Mouse (Mus musculus): ENCODE data around the gene B4gat1. TPM values are rescaled to one million over a fixed set of nuclear protein-coding genes. Genes with fewer than 3 reads are reported as not detected.

The B4gat1 gene
- polyA plus RNA-seq, 1 experiment from 2014 or later = 78.8 TPM

DNA sequence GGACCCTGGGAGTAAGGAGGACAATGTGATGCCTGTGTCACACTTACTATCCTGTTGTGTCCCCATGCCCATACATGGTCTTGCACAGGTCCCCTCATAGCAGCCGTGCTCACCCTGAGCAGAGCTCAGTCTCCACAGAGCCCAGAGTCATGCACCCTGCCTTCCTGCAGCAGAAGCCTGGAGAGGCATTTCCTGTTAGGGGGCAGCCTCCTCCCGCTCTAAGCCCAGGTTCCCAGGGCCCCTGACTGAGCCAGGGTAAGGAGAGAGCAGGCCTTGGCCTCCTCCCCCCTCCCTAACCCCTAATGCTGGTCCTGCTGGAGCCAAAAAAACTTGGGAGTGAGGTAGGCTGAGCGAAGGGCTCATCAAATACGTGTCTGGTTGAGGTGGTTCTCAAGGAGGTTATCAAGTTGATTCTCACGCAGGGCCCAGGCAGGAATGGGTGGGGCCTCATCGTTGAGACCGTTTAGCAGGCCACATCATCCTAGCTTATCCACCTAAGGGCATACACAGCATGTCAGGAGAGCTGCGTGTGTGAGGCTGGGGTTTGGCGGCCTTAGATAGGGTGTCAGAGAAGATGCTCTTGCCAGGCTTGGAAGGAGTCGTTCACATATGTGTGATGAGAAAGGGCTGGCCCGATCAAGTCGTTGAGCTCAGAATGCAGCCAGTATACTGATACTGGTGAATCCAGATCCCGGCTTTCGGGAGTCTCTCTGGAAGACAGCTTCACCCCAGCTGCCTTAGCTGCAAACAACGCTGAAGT lies 28.6 kb downstream of the B4gat1 start:
- WGBS = 14% methylated on average over 15 of the region's 15 CpGs
- Histone ChIP-seq H3K9ac (no peak overlapping the region), H3K9me3 (no peaks in the 10 kb centered on the region), H3K4me1 (peaks cover 34% of the 10 kb centered on the region), H3K27ac (no peak overlapping the region), H3K4me2 (peak overlapping the region; percentile 73), H3K4me3 (0 out of 2 replicates have a peak overlapping the region, but pooled peaks have one; percentile 37), H3K27me3 (replicated peaks) (peaks cover 26% of the 10 kb centered on the region), H3K36me3 (replicated peaks) (no peaks in the 10 kb centered on the region)
- ATAC-seq (replicated peaks) = no peak

- H3K4me3 ChIP-seq = peak within 1 kb of the TSS; percentile 37
- peak within 1 kb of the TSS; percentile 73 for H3K4me2 ChIP-seq
- no peak within 1 kb of the TSS for H3K27ac ChIP-seq
- H3K27me3 ChIP-seq (replicated peaks) = peaks cover 26% of the 10 kb centered on the region
- no peaks in the 10 kb centered on the region for H3K9me3 ChIP-seq
- H3K36me3 ChIP-seq (replicated peaks) = no peaks in the 10 kb centered on the region
- under 1% methylated on average over 52 of the region's 56 CpGs for WGBS
- peaks cover 42% of the 10 kb centered on the region for H3K4me1 ChIP-seq
- ATAC-seq (replicated peaks) = 0 out of 2 replicates have a peak, but pooled peaks have one; percentile 19
- peak within 1 kb of the TSS; percentile 46 for H3K9ac ChIP-seq
Observed at GRCm38 (mm10) chr19:5067867-5068569, 29.4 kb downstream of the B4gat1 start, which contains the start of gene Cd248. Cd248 (plus strand) TSS chr19:5068078.

- peaks cover 26% of the 10 kb centered on the region for H3K27me3 ChIP-seq (replicated peaks)
- ATAC-seq (replicated peaks) = no peak
Observed at GRCm38 (mm10) chr19:5068570-5069234, 30.1 kb downstream of the B4gat1 start.

DNA sequence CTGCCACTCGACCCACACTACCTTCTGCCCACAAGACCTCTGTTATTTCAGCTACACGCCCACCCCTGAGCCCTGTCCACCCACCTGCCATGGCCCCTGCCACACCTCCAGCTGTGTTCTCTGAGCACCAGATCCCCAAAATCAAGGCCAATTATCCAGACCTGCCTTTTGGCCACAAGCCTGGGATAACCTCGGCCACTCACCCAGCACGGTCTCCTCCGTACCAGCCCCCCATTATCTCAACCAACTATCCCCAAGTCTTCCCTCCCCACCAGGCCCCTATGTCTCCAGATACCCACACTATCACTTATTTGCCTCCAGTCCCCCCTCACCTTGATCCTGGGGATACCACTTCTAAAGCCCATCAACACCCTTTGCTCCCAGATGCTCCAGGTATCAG lies 30.9 kb downstream of the B4gat1 start:
- Histone ChIP-seq H3K27ac (no peak overlapping the region), H3K4me3 (no peak overlapping the region), H3K4me1 (peaks cover 42% of the 10 kb centered on the region), H3K9ac (no peak overlapping the region), H3K27me3 (replicated peaks) (peaks cover 31% of the 10 kb centered on the region), H3K4me2 (no peak overlapping the region; the same call in 1 of the 2 replicates), H3K9me3 (no peaks in the 10 kb centered on the region), H3K36me3 (replicated peaks) (no peaks in the 10 kb centered on the region)
- no peak for ATAC-seq (replicated peaks)
- WGBS = 85% methylated on average over 5 of the region's 5 CpGs

More at GRCm38 (mm10) chr19:5068570-5069234, 30.1 kb downstream of the B4gat1 start:
- H3K9ac ChIP-seq = peak overlapping the region; percentile 46
- peak overlapping the region; percentile 73 for H3K4me2 ChIP-seq
- H3K36me3 ChIP-seq (replicated peaks) = no peaks in the 10 kb centered on the region
- no peak overlapping the region for H3K27ac ChIP-seq
- peak overlapping the region; percentile 37 for H3K4me3 ChIP-seq
- WGBS = 34% methylated on average over 21 of the region's 21 CpGs
- no peaks in the 10 kb centered on the region for H3K9me3 ChIP-seq
- H3K4me1 ChIP-seq = peaks cover 42% of the 10 kb centered on the region

GRCm38 (mm10) chr19:5069978-5070377 lies 31.4 kb downstream of the B4gat1 start:
- Histone ChIP-seq H3K27ac (no peak overlapping the region), H3K9me3 (no peaks in the 10 kb centered on the region), H3K4me3 (no peak overlapping the region), H3K27me3 (replicated peaks) (peaks cover 34% of the 10 kb centered on the region), H3K36me3 (replicated peaks) (no peaks in the 10 kb centered on the region), H3K9ac (no peak overlapping the region), H3K4me1 (peaks cover 42% of the 10 kb centered on the region), H3K4me2 (no peak overlapping the region; the same call in 1 of the 2 replicates)
- no peak for ATAC-seq (replicated peaks)
- WGBS = 85% methylated on average over 7 of the region's 7 CpGs

DNA sequence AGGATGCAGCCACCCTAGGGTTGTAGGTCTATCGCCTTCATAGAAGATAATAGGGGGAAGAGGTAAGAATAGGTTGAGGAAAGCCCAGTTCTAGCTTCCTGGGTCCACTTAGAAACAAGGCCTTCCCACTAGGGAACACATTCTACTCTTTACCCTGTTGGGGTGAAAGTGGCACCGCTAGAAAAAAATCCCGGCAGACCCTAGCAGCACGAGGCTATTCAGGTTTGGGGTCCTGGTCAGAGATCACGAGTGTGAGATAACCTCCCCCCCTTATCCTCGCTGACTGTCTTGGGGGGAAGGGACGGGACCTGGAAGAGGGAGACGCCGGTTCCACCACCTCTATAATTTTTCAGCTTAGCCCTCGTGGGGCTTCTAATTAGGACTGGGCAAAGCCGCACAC lies 32.5 kb downstream of the B4gat1 start:
- Histone ChIP-seq H3K27ac (peak overlapping the region; percentile 39; the same call in 1 of the 2 replicates), H3K27me3 (replicated peaks) (peaks cover 37% of the 10 kb centered on the region), H3K9ac (peak overlapping the region; percentile 39), H3K9me3 (no peaks in the 10 kb centered on the region), H3K36me3 (replicated peaks) (no peaks in the 10 kb centered on the region), H3K4me3 (peak overlapping the region; percentile 43), H3K4me2 (peak overlapping the region; percentile 83), H3K4me1 (peaks cover 42% of the 10 kb centered on the region)
- ATAC-seq (replicated peaks) = no peak
- 5% methylated on average over 11 of the region's 11 CpGs for WGBS

DNA sequence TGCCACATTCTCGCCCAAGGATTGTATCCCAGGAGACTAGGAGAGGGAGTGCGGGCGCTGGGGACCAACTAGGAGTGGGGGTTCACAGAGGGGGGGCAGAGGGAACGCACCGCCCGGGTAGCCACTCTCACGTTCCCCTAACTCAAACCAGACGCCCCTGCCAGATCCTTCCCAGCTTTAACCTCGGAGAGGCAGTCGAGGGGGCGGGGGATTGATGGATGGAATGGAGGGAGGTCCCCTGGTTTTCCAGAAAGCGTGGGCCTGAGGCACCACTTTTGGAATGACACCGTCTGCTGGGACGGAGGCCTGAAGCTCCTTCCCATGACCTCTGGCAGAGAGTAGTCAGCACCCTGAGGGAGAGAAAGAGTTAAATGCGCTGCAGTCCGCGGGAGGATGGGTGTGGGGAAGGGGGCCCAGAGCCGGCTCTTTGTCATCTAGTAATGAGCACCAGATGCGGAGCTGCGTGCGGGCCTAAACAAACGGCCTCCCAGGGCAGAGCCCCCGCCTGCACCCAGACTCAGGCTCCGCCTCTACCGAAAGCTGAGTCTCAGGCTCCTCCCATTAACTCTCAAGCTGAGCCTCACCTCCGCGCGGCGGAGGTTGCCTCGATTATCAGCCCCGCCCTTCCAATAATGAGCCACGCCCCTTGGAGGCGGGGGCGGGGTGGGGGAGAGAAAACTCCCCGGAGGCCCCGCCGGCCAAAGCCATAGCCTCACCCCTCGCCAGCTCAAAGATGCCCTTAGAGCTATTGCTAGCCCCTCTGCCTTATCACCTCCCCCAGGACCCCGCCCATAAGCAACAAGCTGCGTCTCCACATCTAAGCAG lies 33.1 kb downstream of the B4gat1 start:
- no peaks in the 10 kb centered on the region for H3K9me3 ChIP-seq
- under 1% methylated on average over 40 of the region's 40 CpGs for WGBS
- H3K4me2 ChIP-seq = peak overlapping the region; percentile 83
- H3K36me3 ChIP-seq (replicated peaks) = no peaks in the 10 kb centered on the region
- H3K9ac ChIP-seq = peak overlapping the region; percentile 39
- ATAC-seq (replicated peaks) = peak; percentile 74
- peak overlapping the region; percentile 39 for H3K27ac ChIP-seq
- H3K27me3 ChIP-seq (replicated peaks) = peaks cover 37% of the 10 kb centered on the region
- peak overlapping the region; percentile 43 for H3K4me3 ChIP-seq
- H3K4me1 ChIP-seq = peaks cover 42% of the 10 kb centered on the region

GRCm38 (mm10) chr19:5072389-5073019 lies 33.9 kb downstream of the B4gat1 start:
- H3K9me3 ChIP-seq = no peaks in the 10 kb centered on the region
- peak; percentile 21; the same call in 1 of the 2 replicates for ATAC-seq (replicated peaks)
- 0 out of 2 replicates have a peak overlapping the region, but pooled peaks have one; percentile 29 for H3K27ac ChIP-seq
- H3K4me2 ChIP-seq = peak overlapping the region; percentile 83
- H3K36me3 ChIP-seq (replicated peaks) = no peaks in the 10 kb centered on the region
- H3K4me1 ChIP-seq = peaks cover 35% of the 10 kb centered on the region
- peak overlapping the region; percentile 43 for H3K4me3 ChIP-seq
- 3% methylated on average over 20 of the region's 20 CpGs for WGBS
- peaks cover 30% of the 10 kb centered on the region for H3K27me3 ChIP-seq (replicated peaks)
- H3K9ac ChIP-seq = peak overlapping the region; percentile 39; the same call in 1 of the 2 replicates

GRCm38 (mm10) chr19:5073028-5073427 lies 34.4 kb downstream of the B4gat1 start:
- peak overlapping the region; percentile 83 for H3K4me2 ChIP-seq
- WGBS = 1% methylated on average over 15 of the region's 15 CpGs
- no peak overlapping the region for H3K27ac ChIP-seq
- H3K9me3 ChIP-seq = no peaks in the 10 kb centered on the region
- H3K27me3 ChIP-seq (replicated peaks) = peaks cover 28% of the 10 kb centered on the region
- H3K4me3 ChIP-seq = peak overlapping the region; percentile 43
- H3K9ac ChIP-seq = no peak overlapping the region
- H3K36me3 ChIP-seq (replicated peaks) = no peaks in the 10 kb centered on the region
- H3K4me1 ChIP-seq = peaks cover 31% of the 10 kb centered on the region
- no peak for ATAC-seq (replicated peaks)

GRCm38 (mm10) chr19:5073518-5073917 lies 34.9 kb downstream of the B4gat1 start:
- Histone ChIP-seq H3K27ac (no peak overlapping the region), H3K4me2 (no peak overlapping the region), H3K9me3 (no peaks in the 10 kb centered on the region), H3K27me3 (replicated peaks) (peaks cover 23% of the 10 kb centered on the region), H3K9ac (no peak overlapping the region), H3K4me3 (no peak overlapping the region), H3K4me1 (peaks cover 26% of the 10 kb centered on the region), H3K36me3 (replicated peaks) (no peaks in the 10 kb centered on the region)
- 43% methylated on average over 5 of the region's 5 CpGs for whole genome bisulfite sequencing
- no peak for ATAC-seq (replicated peaks)

- Histone ChIP-seq H3K9ac (no peak overlapping the region), H3K9me3 (no peaks in the 10 kb centered on the region), H3K27ac (no peak overlapping the region), H3K4me2 (no peak overlapping the region), H3K27me3 (replicated peaks) (peaks cover 55% of the 10 kb centered on the region), H3K4me1 (peaks cover 4% of the 10 kb centered on the region), H3K36me3 (replicated peaks) (no peaks in the 10 kb centered on the region), H3K4me3 (no peak overlapping the region)
- WGBS = 91% methylated on average over 1 of the region's 1 CpGs
- ATAC-seq (replicated peaks) = no peak
Observed at GRCm38 (mm10) chr19:5079279-5079678, 40.7 kb downstream of the B4gat1 start.
